Comparison of ENCODE assay signal across 10 mouse cellular contexts in genomic region chr2:40750400-40750799, GRCm38 (mm10).
"Had no signal": no experiment of that assay in that cellular context is flagged by ENCODE, and none has a peak within 500 bp of the region (broad histone marks: within the 10 kb centered on the region; RNA-seq: fewer than 3 reads in every experiment).

No protein-coding gene starts in this region.

- H3K4me1 ChIP-seq: limb, embryonic 13.5 days had no signal

- H3K9ac ChIP-seq: limb, embryonic 13.5 days; liver, embryonic 14.5 days had no signal

- DNase-seq: kidney, adult 11 months; kidney, adult 9 months; kidney, postnatal 36 days; left cerebral cortex, postnatal 4 days; lung, adult 18-20 months; lung, postnatal 36 days had no signal

- H3K27ac ChIP-seq: kidney, postnatal 0 days; limb, embryonic 13.5 days; liver, embryonic 14.5 days; stomach, postnatal 0 days had no signal

- H3K4me2 ChIP-seq: limb, embryonic 13.5 days had no signal

- H3K4me3 ChIP-seq: limb, embryonic 13.5 days had no signal

- H3K36me3 ChIP-seq: limb, embryonic 13.5 days had no signal

- H3K9me3 ChIP-seq: limb, embryonic 13.5 days had no signal

- H3K27me3 ChIP-seq: limb, embryonic 13.5 days had no signal
